Mouse (Mus musculus): ENCODE measurements around the gene Lhfp. TPM values are rescaled to one million over a fixed set of nuclear protein-coding genes. Genes with fewer than 3 reads are reported as not detected.

Lhfp gene
- polyA plus RNA-seq, 1 experiment from 2014 or later: 48.1 TPM

DNA sequence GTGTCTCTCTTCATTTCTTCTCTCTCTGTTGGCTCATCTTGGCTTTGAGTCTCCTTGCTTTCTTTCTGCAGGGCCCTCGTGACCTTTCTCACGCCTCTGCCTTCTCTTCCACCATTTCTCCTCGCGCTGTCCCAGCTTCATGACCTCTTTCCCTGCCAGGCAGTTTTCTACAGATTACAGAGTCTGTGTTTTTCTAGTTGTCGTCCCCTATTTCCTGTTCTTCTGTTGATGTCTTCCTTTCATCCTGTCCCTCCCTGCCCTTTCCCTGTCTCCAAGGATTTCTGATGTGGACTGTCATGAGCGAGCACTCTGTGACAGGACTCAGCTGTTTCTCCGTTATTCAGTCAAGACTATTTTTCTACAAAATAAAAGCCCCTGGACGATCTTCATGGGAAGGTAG, 124.7 kb downstream of the Lhfp start:
- H3K9ac ChIP-seq (replicated peaks; ENCODE audit: low read length): no peak overlapping the region
- no peak overlapping the region for H3K4me3 ChIP-seq (replicated peaks; ENCODE audit: low read depth, low read length)
- ATAC-seq (ENCODE audit: low FRiP score, low TSS enrichment) (no peak), DNase-seq (no peak)
- H3K36me3 ChIP-seq (ENCODE audit: control insufficient read depth, insufficient read depth, low read length): no peaks in the 10 kb centered on the region
- no peaks in the 10 kb centered on the region for H3K27me3 ChIP-seq (ENCODE audit: control insufficient read depth, insufficient read depth, low read length)
- H3K27ac ChIP-seq (replicated peaks; ENCODE audit: low read depth, low read length): no peak overlapping the region
- no peaks in the 10 kb centered on the region for H3K4me1 ChIP-seq (ENCODE audit: control insufficient read depth, insufficient read depth, low read length)
- no peak overlapping the region for H3K4me2 ChIP-seq (ENCODE audit: low read length)
- WGBS: 30% methylated on average over 8 of the region's 8 CpGs
- H3K9me3 ChIP-seq (ENCODE audit: control insufficient read depth, low read length): no peaks in the 10 kb centered on the region

DNA sequence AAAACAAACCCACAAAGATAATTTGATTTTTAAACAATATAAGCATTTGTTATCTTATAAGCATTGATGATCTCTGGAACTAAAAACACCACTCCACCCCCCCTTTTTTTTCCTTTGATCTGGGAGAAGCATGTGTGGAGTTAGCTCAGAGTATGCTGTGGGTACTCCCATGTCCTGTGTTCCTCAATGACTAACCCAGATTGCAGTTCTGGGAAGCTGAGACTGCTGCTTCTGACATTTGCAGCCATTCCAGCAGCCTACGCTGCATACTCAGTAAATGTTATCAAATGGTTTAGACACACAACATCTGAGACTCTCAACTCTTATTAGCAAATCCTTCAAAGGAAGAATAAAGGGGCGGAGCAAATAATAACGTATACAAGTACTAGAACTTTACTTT, 128.2 kb downstream of the Lhfp start:
- H3K9ac ChIP-seq (replicated peaks; ENCODE audit: low read length): no peak overlapping the region
- no peaks in the 10 kb centered on the region for H3K4me1 ChIP-seq (ENCODE audit: control insufficient read depth, insufficient read depth, low read length)
- no peak overlapping the region for H3K4me2 ChIP-seq (ENCODE audit: low read length)
- no peak overlapping the region for H3K4me3 ChIP-seq (replicated peaks; ENCODE audit: low read depth, low read length)
- DNase-seq (no peak), ATAC-seq (ENCODE audit: low FRiP score, low TSS enrichment) (no peak)
- no peaks in the 10 kb centered on the region for H3K36me3 ChIP-seq (ENCODE audit: control insufficient read depth, insufficient read depth, low read length)
- H3K9me3 ChIP-seq (ENCODE audit: control insufficient read depth, low read length): no peaks in the 10 kb centered on the region
- H3K27ac ChIP-seq (replicated peaks; ENCODE audit: low read depth, low read length): no peak overlapping the region
- no peaks in the 10 kb centered on the region for H3K27me3 ChIP-seq (ENCODE audit: control insufficient read depth, insufficient read depth, low read length)
- WGBS: 94% methylated on average over 3 of the region's 3 CpGs

- no peak overlapping the region for H3K27ac ChIP-seq (replicated peaks; ENCODE audit: low read depth, low read length)
- WGBS: 73% methylated on average over 10 of the region's 10 CpGs
- H3K9me3 ChIP-seq (ENCODE audit: control insufficient read depth, low read length): no peaks in the 10 kb centered on the region
- H3K4me3 ChIP-seq (replicated peaks; ENCODE audit: low read depth, low read length): no peak overlapping the region
- no peak for DNase-seq
- no peak overlapping the region for H3K9ac ChIP-seq (replicated peaks; ENCODE audit: low read length)
- no peak for ATAC-seq (ENCODE audit: low FRiP score, low TSS enrichment)
- no peaks in the 10 kb centered on the region for H3K36me3 ChIP-seq (ENCODE audit: control insufficient read depth, insufficient read depth, low read length)
- no peaks in the 10 kb centered on the region for H3K4me1 ChIP-seq (ENCODE audit: control insufficient read depth, insufficient read depth, low read length)
- H3K27me3 ChIP-seq (ENCODE audit: control insufficient read depth, insufficient read depth, low read length): no peaks in the 10 kb centered on the region
- no peak overlapping the region for H3K4me2 ChIP-seq (ENCODE audit: low read length)
These were observed 132.2 kb downstream of the Lhfp start for GRCm38 (mm10) chr3:53173310-53174063.

DNA sequence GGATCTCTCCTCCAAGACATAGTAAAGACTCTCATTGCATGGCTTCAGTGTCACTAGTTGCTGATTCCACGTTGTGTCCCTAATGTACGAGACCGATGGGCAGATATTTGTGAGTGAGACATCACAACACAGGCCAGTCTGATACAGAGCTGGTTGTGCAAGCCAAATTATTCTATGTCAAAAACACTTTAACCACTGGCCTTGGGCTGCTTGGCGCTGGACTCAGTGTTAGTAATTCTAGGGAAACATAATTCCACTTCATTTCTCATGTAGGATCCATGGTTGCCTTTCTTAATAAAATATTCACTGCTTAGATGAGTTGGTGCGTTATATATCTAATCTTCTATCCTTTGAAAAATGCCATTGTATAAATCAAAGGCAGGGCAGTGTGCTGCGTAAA, 138.6 kb downstream of the Lhfp start:
- ATAC-seq (ENCODE audit: low FRiP score, low TSS enrichment) (no peak), DNase-seq (no peak)
- Histone ChIP-seq H3K9ac (replicated peaks; ENCODE audit: low read length) (no peak overlapping the region), H3K27me3 (ENCODE audit: control insufficient read depth, insufficient read depth, low read length) (no peaks in the 10 kb centered on the region), H3K4me1 (ENCODE audit: control insufficient read depth, insufficient read depth, low read length) (no peaks in the 10 kb centered on the region), H3K9me3 (ENCODE audit: control insufficient read depth, low read length) (no peaks in the 10 kb centered on the region), H3K36me3 (ENCODE audit: control insufficient read depth, insufficient read depth, low read length) (no peaks in the 10 kb centered on the region), H3K27ac (replicated peaks; ENCODE audit: low read depth, low read length) (no peak overlapping the region), H3K4me2 (ENCODE audit: low read length) (no peak overlapping the region), H3K4me3 (replicated peaks; ENCODE audit: low read depth, low read length) (no peak overlapping the region)
- 91% methylated on average over 6 of the region's 6 CpGs for WGBS

- no peak overlapping the region for H3K9ac ChIP-seq (replicated peaks; ENCODE audit: low read length)
- H3K27ac ChIP-seq (replicated peaks; ENCODE audit: low read depth, low read length): no peak overlapping the region
- 91% methylated on average over 2 of the region's 2 CpGs for WGBS
- ATAC-seq (ENCODE audit: low FRiP score, low TSS enrichment) (no peak), DNase-seq (no peak)
- no peaks in the 10 kb centered on the region for H3K4me1 ChIP-seq (ENCODE audit: control insufficient read depth, insufficient read depth, low read length)
- H3K36me3 ChIP-seq (ENCODE audit: control insufficient read depth, insufficient read depth, low read length): no peaks in the 10 kb centered on the region
- no peak overlapping the region for H3K4me3 ChIP-seq (replicated peaks; ENCODE audit: low read depth, low read length)
- no peaks in the 10 kb centered on the region for H3K9me3 ChIP-seq (ENCODE audit: control insufficient read depth, low read length)
- H3K4me2 ChIP-seq (ENCODE audit: low read length): no peak overlapping the region
- H3K27me3 ChIP-seq (ENCODE audit: control insufficient read depth, insufficient read depth, low read length): no peaks in the 10 kb centered on the region
These were observed 144.1 kb downstream of the Lhfp start for GRCm38 (mm10) chr3:53185439-53185838.

- no peaks in the 10 kb centered on the region for H3K27me3 ChIP-seq (ENCODE audit: control insufficient read depth, insufficient read depth, low read length)
- no peaks in the 10 kb centered on the region for H3K36me3 ChIP-seq (ENCODE audit: control insufficient read depth, insufficient read depth, low read length)
- H3K27ac ChIP-seq (replicated peaks; ENCODE audit: low read depth, low read length): no peak overlapping the region
- H3K9ac ChIP-seq (replicated peaks; ENCODE audit: low read length): no peak overlapping the region
- no peak overlapping the region for H3K4me2 ChIP-seq (ENCODE audit: low read length)
- ATAC-seq (ENCODE audit: low FRiP score, low TSS enrichment): no peak
- H3K9me3 ChIP-seq (ENCODE audit: control insufficient read depth, low read length): no peaks in the 10 kb centered on the region
- DNase-seq: no peak
- 0 out of 2 replicates have a peak, but pooled peaks cover 10% of the 10 kb centered on the region for H3K4me1 ChIP-seq (ENCODE audit: control insufficient read depth, insufficient read depth, low read length)
- 92% methylated on average over 4 of the region's 4 CpGs for WGBS
- H3K4me3 ChIP-seq (replicated peaks; ENCODE audit: low read depth, low read length): no peak overlapping the region
These were observed 152.1 kb downstream of the Lhfp start for GRCm38 (mm10) chr3:53193441-53193840.

- DNase-seq (peak; percentile 42), ATAC-seq (ENCODE audit: low FRiP score, low TSS enrichment) (no peak)
- H3K27me3 ChIP-seq (ENCODE audit: control insufficient read depth, insufficient read depth, low read length): no peaks in the 10 kb centered on the region
- no peak overlapping the region for H3K9ac ChIP-seq (replicated peaks; ENCODE audit: low read length)
- 0 out of 2 replicates have a peak, but pooled peaks cover 10% of the 10 kb centered on the region for H3K4me1 ChIP-seq (ENCODE audit: control insufficient read depth, insufficient read depth, low read length)
- no peaks in the 10 kb centered on the region for H3K36me3 ChIP-seq (ENCODE audit: control insufficient read depth, insufficient read depth, low read length)
- no peak overlapping the region for H3K27ac ChIP-seq (replicated peaks; ENCODE audit: low read depth, low read length)
- H3K9me3 ChIP-seq (ENCODE audit: control insufficient read depth, low read length): no peaks in the 10 kb centered on the region
- WGBS: 32% methylated on average over 8 of the region's 8 CpGs
- 0 out of 2 replicates have a peak overlapping the region, but pooled peaks have one; percentile 3 for H3K4me2 ChIP-seq (ENCODE audit: low read length)
- no peak overlapping the region for H3K4me3 ChIP-seq (replicated peaks; ENCODE audit: low read depth, low read length)
These were observed 154.4 kb downstream of the Lhfp start for GRCm38 (mm10) chr3:53195666-53196107.

GRCm38 (mm10) chr3:53200175-53200574, 158.8 kb downstream of the Lhfp start:
- Histone ChIP-seq H3K4me2 (ENCODE audit: low read length) (no peak overlapping the region), H3K9ac (replicated peaks; ENCODE audit: low read length) (no peak overlapping the region), H3K36me3 (ENCODE audit: control insufficient read depth, insufficient read depth, low read length) (no peaks in the 10 kb centered on the region), H3K27me3 (ENCODE audit: control insufficient read depth, insufficient read depth, low read length) (no peaks in the 10 kb centered on the region), H3K4me3 (replicated peaks; ENCODE audit: low read depth, low read length) (no peak overlapping the region), H3K27ac (replicated peaks; ENCODE audit: low read depth, low read length) (no peak overlapping the region), H3K4me1 (ENCODE audit: control insufficient read depth, insufficient read depth, low read length) (peaks cover 21% of the 10 kb centered on the region; the same call in 1 of the 2 replicates), H3K9me3 (ENCODE audit: control insufficient read depth, low read length) (no peaks in the 10 kb centered on the region)
- peak; percentile 56 for DNase-seq
- ATAC-seq (ENCODE audit: low FRiP score, low TSS enrichment): no peak
- WGBS: 68% methylated on average over 8 of the region's 8 CpGs

DNA sequence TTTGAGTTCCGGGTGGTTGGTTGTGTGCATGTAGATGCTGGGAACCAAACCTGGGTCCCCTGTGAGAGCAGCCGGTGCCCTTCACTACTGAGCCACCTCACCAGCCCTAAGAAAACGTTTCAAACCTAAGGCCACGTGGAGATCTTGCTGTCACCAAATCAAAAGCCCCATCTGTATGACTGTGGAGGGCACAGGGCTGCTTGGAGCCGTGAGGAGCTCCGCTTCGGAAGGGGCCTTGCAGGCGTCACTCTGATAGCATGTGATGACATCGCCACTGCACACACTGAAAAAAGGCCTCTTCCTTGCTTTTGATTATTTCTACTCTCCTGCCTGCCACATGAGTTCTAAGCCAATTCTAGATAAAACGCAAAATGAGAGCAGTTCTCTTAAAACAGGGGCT, 159.5 kb downstream of the Lhfp start:
- Histone ChIP-seq H3K27me3 (ENCODE audit: control insufficient read depth, insufficient read depth, low read length) (no peaks in the 10 kb centered on the region), H3K27ac (replicated peaks; ENCODE audit: low read depth, low read length) (peak overlapping the region; percentile 20; the same call in 1 of the 2 replicates), H3K9ac (replicated peaks; ENCODE audit: low read length) (no peak overlapping the region), H3K36me3 (ENCODE audit: control insufficient read depth, insufficient read depth, low read length) (no peaks in the 10 kb centered on the region), H3K4me2 (ENCODE audit: low read length) (no peak overlapping the region), H3K4me3 (replicated peaks; ENCODE audit: low read depth, low read length) (no peak overlapping the region), H3K4me1 (ENCODE audit: control insufficient read depth, insufficient read depth, low read length) (peaks cover 17% of the 10 kb centered on the region; the same call in 1 of the 2 replicates), H3K9me3 (ENCODE audit: control insufficient read depth, low read length) (no peaks in the 10 kb centered on the region)
- no peak for DNase-seq
- WGBS: 74% methylated on average over 10 of the region's 10 CpGs
- no peak for ATAC-seq (ENCODE audit: low FRiP score, low TSS enrichment)

Data from midbrain, embryonic 14.5 days (tissue).